Mouse (Mus musculus): Measurements from ENCODE around the gene Tnks2. TPM values are rescaled to one million over a fixed set of nuclear protein-coding genes. Genes with fewer than 3 reads are reported as not detected.

Tnks2 gene
- polyA plus RNA-seq, 1 experiment from 2014 or later: 40.7 TPM

DNA sequence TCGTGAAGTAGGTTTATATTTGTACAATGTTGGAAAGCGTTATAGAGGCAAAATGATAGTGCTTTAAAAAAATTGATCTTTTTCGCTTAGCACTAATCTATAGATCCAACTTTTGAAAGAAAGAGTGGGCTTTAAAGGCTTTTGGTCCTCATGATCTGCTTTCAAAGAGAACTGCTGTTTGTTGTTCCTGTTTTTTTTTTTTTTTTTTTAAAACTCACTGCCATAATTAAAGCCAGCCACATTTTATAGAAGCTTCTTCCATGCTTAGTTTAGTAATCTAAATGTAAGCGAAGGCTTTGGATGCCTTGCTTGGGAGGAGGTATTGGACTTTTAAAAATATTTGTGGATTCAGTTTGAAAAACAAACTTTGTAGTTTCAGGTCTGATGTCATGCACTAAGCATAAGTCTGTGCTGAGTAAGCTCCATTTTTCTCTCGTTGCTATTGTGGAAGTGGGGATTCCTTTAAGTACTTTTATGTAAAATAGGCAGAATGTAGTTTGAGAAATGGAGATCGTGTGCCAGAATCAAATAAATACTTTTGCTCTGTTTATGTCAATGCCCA lies 93.8 kb downstream of the Tnks2 start:
- Histone ChIP-seq H3K4me3 (replicated peaks) (no peak overlapping the region), H3K36me3 (no peaks in the 10 kb centered on the region), H3K27ac (no peak overlapping the region), H3K4me1 (replicated peaks) (0 out of 2 replicates have a peak, but pooled peaks cover 2% of the 10 kb centered on the region), H3K9me3 (no peaks in the 10 kb centered on the region), H3K4me2 (replicated peaks) (no peak overlapping the region), H3K9ac (no peak overlapping the region), H3K27me3 (replicated peaks) (no peaks in the 10 kb centered on the region)
- WGBS: 81% methylated on average over 6 of the region's 6 CpGs
- no peak for ATAC-seq

DNA sequence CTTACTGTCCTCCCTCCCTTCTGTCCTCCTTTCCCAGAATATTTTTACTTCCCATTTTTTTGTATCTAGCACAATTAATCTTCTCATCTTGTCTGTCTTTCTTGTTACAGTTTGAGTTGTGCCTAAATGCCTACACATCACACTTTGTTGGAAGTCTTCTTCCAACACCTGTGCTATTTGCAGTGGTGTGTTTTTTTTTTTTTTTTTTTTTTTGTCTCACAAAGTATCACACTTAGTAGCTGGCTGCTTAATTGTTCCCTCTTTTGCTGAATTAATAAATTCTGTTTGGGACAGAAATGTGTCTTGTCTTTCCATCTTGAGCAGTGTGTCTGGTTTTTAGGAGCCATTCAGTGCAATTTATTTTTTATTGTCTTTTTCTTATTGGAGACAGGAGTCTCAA lies 95.8 kb downstream of the Tnks2 start:
- Histone ChIP-seq H3K36me3 (no peaks in the 10 kb centered on the region), H3K9ac (no peak overlapping the region), H3K9me3 (no peaks in the 10 kb centered on the region)

DNA sequence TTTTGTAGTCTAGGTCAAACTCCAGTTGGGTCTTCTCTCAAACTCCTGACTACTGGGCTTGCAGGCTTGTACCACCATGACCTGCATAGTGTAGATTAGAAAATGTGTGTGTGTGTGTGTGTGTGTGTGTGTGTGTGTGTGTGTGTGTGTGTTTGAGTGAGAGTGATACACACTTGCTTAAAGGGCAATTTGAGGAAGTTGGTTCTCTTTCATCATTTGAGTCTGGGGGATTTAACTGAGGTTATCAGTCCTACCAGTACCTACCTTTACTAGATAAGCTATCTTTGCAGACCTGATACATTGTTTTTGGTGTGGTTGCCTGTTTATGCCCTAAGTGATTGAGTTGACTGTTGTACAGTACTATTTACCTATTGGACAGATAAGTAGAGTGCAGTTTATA lies 98.1 kb downstream of the Tnks2 start:
- H3K9ac ChIP-seq: no peak overlapping the region
- no peak for ATAC-seq
- H3K36me3 ChIP-seq: no peaks in the 10 kb centered on the region
- H3K9me3 ChIP-seq: no peaks in the 10 kb centered on the region
- H3K4me2 ChIP-seq (replicated peaks): no peak overlapping the region
- 0 out of 2 replicates have a peak, but pooled peaks cover 2% of the 10 kb centered on the region for H3K4me1 ChIP-seq (replicated peaks)
- no peaks in the 10 kb centered on the region for H3K27me3 ChIP-seq (replicated peaks)
- H3K27ac ChIP-seq: no peak overlapping the region
- H3K4me3 ChIP-seq (replicated peaks): no peak overlapping the region

More for the DNA sequence above, 95.8 kb downstream of the Tnks2 start:
- no peak overlapping the region for H3K27ac ChIP-seq
- H3K4me2 ChIP-seq (replicated peaks): no peak overlapping the region
- H3K27me3 ChIP-seq (replicated peaks): no peaks in the 10 kb centered on the region
- ATAC-seq: no peak
- H3K4me1 ChIP-seq (replicated peaks): 0 out of 2 replicates have a peak, but pooled peaks cover 2% of the 10 kb centered on the region
- H3K4me3 ChIP-seq (replicated peaks): no peak overlapping the region

DNA sequence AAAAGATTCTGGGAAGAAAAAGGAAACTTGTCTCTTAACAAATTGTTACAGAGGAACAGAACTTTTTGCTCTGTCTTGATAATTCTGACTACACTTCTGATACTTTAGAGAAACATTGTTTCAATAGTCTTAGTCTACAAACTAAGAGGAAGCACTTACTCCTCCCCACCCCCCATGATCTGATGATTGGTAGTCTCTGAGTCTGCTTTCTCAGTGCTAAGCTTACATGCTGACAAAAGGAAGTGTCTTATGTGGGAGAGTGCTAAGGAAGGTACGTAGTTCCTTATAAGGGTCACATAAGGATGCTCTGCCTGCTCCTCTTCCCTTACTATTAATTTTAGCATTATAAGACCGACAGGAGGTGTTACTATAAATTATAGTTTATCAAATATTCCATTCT lies 98.6 kb downstream of the Tnks2 start:
- Histone ChIP-seq H3K4me2 (replicated peaks) (no peak overlapping the region), H3K27ac (no peak overlapping the region), H3K4me1 (replicated peaks) (no peaks in the 10 kb centered on the region), H3K9me3 (no peaks in the 10 kb centered on the region), H3K4me3 (replicated peaks) (no peak overlapping the region), H3K27me3 (replicated peaks) (no peaks in the 10 kb centered on the region), H3K36me3 (no peaks in the 10 kb centered on the region), H3K9ac (no peak overlapping the region)
- no peak for ATAC-seq
- WGBS: 77% methylated on average over 2 of the region's 2 CpGs

DNA sequence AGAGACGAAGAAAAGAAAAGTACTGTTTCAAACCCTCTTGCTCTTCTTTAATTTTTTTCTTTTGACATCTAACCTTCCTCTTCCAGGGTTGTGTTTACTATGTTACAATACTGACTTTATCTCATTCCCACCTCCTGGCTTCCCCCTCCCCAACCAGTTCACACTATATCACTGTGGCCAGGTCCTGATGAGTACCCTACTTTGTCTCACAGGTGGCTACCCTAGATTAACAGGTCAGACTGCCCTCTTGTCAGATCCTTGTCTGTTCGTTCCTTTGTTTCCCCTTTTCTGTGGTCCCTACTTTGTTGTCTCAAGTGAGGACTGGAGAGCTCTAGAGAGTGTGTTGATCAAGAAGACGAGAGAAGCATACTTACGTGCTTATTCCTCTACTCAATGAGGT lies 102.3 kb downstream of the Tnks2 start:
- WGBS: 84% methylated on average over 4 of the region's 4 CpGs

DNA sequence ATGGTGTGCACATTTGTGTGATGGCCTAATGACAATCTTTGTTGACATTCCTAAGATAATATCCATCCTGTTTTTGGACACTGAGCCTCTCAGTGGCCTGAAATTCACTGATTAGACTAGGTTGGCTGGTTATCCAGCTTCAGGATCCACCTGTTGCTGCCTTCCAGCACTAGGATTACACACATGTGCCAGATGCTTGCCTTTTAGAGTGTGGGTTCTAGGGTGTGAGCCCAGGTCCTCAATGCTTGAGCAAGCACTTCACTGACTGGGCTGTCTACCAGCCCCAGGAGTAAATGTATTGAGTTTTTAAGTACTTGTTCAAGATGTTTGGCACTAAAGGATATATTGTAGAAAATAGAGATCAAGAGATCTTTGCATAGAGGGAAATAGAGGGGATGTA lies 104.0 kb downstream of the Tnks2 start:
- Histone ChIP-seq H3K9me3 (no peaks in the 10 kb centered on the region), H3K4me3 (replicated peaks) (no peak overlapping the region), H3K4me2 (replicated peaks) (no peak overlapping the region), H3K4me1 (replicated peaks) (no peaks in the 10 kb centered on the region), H3K27me3 (replicated peaks) (no peaks in the 10 kb centered on the region), H3K9ac (no peak overlapping the region), H3K36me3 (no peaks in the 10 kb centered on the region), H3K27ac (no peak overlapping the region)
- ATAC-seq: no peak

More for the DNA sequence above, 102.3 kb downstream of the Tnks2 start:
- no peak for ATAC-seq
- H3K9me3 ChIP-seq: no peaks in the 10 kb centered on the region
- H3K4me3 ChIP-seq (replicated peaks): no peak overlapping the region
- H3K36me3 ChIP-seq: no peaks in the 10 kb centered on the region
- no peaks in the 10 kb centered on the region for H3K4me1 ChIP-seq (replicated peaks)
- H3K27ac ChIP-seq: no peak overlapping the region
- no peak overlapping the region for H3K9ac ChIP-seq
- no peaks in the 10 kb centered on the region for H3K27me3 ChIP-seq (replicated peaks)
- H3K4me2 ChIP-seq (replicated peaks): no peak overlapping the region

DNA sequence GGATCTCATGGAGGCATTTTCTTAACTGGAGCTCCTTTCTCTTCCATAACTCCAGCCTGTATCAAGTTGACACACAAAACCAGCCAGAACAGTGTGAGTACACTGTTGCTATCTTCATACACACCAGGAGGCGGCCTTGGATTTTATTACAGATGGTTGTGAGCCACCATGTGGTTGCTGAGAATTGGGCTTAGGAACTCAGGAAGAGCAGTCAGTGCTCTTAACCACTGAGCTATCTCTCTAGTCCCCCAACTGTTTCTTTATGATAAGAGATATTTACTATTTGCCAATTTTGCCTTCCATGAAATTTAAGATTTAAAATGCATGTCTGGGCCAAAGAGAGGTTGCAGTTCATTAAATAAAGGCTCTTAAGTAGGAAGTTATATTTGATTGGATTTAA lies 106.0 kb downstream of the Tnks2 start:
- Histone ChIP-seq H3K9ac (no peak overlapping the region), H3K27ac (no peak overlapping the region), H3K36me3 (no peaks in the 10 kb centered on the region), H3K4me3 (replicated peaks) (no peak overlapping the region), H3K4me2 (replicated peaks) (no peak overlapping the region), H3K27me3 (replicated peaks) (no peaks in the 10 kb centered on the region), H3K9me3 (no peaks in the 10 kb centered on the region), H3K4me1 (replicated peaks) (no peaks in the 10 kb centered on the region)
- WGBS: 93% methylated on average over 1 of the region's 1 CpGs
- no peak for ATAC-seq

Other genes with a start within 250 kb of the Tnks2 start
- gene Ppp1r3c, start 97.6 kb upstream of the Tnks2 start, polyA plus RNA-seq (2015; fragmentation: Nextera tagmentation; extraction: Ambion mirVana): 11.3 and 11.4 TPM in 2 replicates
- gene Fgfbp3, start 85.4 kb downstream of the Tnks2 start, polyA plus RNA-seq (2015; fragmentation: Nextera tagmentation; extraction: Ambion mirVana): 4.2 and 5.0 TPM in 2 replicates
- gene Btaf1, start 91.8 kb downstream of the Tnks2 start, polyA plus RNA-seq (2015; fragmentation: Nextera tagmentation; extraction: Ambion mirVana): 8.3 and 9.1 TPM in 2 replicates

All from intestine, embryonic 15.5 days (tissue).